Mouse (Mus musculus) olfactory bulb, adult 2 months (tissue): ENCODE measurements around the gene Pdzk1ip1.

Source experiments
- CTCF ChIP-seq: fragments of 200-500 bp; IDR thresholded peaks from 2 replicates; pipeline ENCODE4 v1.5.1; 2012; ENCODE audit warnings: low read depth, mild to moderate bottlenecking, low read length, moderate library complexity; ENCODE audit not compliant: insufficient read depth
- POLR2A ChIP-seq: fragments of 200-500 bp; IDR thresholded peaks from 2 replicates; pipeline ENCODE4 v1.6.1; 2012; ENCODE audit warnings: mild to moderate bottlenecking, low read depth, low read length, moderate library complexity; ENCODE audit not compliant: insufficient read depth

GRCm38 (mm10) chr4:115071668-115072067 lies 16.8 kb upstream of the Pdzk1ip1 start:
- TF ChIP-seq CTCF (no peak), POLR2A (no peak)
